Mouse (Mus musculus): Measurements from ENCODE around the gene Mapk14. TPM values are rescaled to one million over a fixed set of nuclear protein-coding genes. Genes with fewer than 3 reads are reported as not detected.

The Mapk14 gene
- total and polyA plus RNA-seq, 3 experiments, result 22.6 to 59.8 (median 27.6) TPM

- Histone ChIP-seq H3K27me3 (replicated peaks) (no peaks in the 10 kb centered on the region), H3K4me3 (replicated peaks in 1 of 3; ENCODE audit: low read depth in 2 of 3, low read length in 2 of 3, poor library complexity in 1 of 3) (no peak overlapping the region), H3K36me3 (replicated peaks in 1 of 2; ENCODE audit: control insufficient read depth in 1 of 2, insufficient read depth in 1 of 2, low read length in 1 of 2) (peaks cover 0 to 31% of the 10 kb centered on the region in 2 experiments), H3K9ac (ENCODE audit: insufficient read depth, low read depth) (no peak overlapping the region), H3K9me3 (replicated peaks; ENCODE audit: low read length) (no peaks in the 10 kb centered on the region), H3K27ac (ENCODE audit: insufficient read depth, low read depth) (no peak overlapping the region), H3K4me2 (ENCODE audit: insufficient read depth, low read depth, poor library complexity, severe bottlenecking) (no peak overlapping the region), H3K4me1 (ENCODE audit: control insufficient read depth in 1 of 2, insufficient read depth in 2 of 2) (peaks cover 21 to 70% of the 10 kb centered on the region in 2 experiments), H3K79me2 (replicated peaks; ENCODE audit: control insufficient read depth, extremely low read depth, insufficient read depth, poor library complexity, severe bottlenecking) (peaks cover 19% of the 10 kb centered on the region)
- dilution Hi-C loops (cut with MboI; ENCODE audit: extremely low pct_ligation_motif_present, extremely low pct_unique_long_range_greater_than_20kb, low sequenced_read_pairs) (no loop called here), in situ Hi-C loops (cut with MboI; ENCODE audit: low pct_ligation_motif_present, low pct_unique_long_range_greater_than_20kb, low sequenced_read_pairs) (no loop called here)
- DNase-seq (ENCODE audit: extremely low read depth), result no peak
- TF ChIP-seq USF2 (conservative IDR thresholded peaks at IDR 0.05; ENCODE audit: low read depth, low read length), result no peak
- no peak for TF ChIP-seq IRF4 (IDR thresholded peaks at IDR 0.05; ENCODE audit: low read depth, low read length)
- TF ChIP-seq NRF1 (IDR thresholded peaks at IDR 0.05; ENCODE audit: low read depth, low read length), result no peak
- no peak for TF ChIP-seq MXI1 (IDR thresholded peaks at IDR 0.05; ENCODE audit: low read depth, low read length)
- TF ChIP-seq UBTF (IDR thresholded peaks at IDR 0.05; ENCODE audit: low read depth, low read length), result no peak
- no peak for TF ChIP-seq ETS1 (conservative IDR thresholded peaks at IDR 0.05; ENCODE audit: low read depth, low read length)
- TF ChIP-seq CHD2 (IDR thresholded peaks at IDR 0.05; ENCODE audit: low read length), result no peak
- no peak for TF ChIP-seq HCFC1 (IDR thresholded peaks at IDR 0.05; ENCODE audit: low read depth, low read length)
- TF ChIP-seq MEF2A (IDR thresholded peaks at IDR 0.05; ENCODE audit: borderline replicate concordance, low read depth, low read length), result no peak
- TF ChIP-seq PAX5 (IDR thresholded peaks at IDR 0.05; ENCODE audit: low read length), result no peak
- TF ChIP-seq RAD21 (IDR thresholded peaks at IDR 0.05; ENCODE audit: low read depth, low read length), result no peak
- TF ChIP-seq SIN3A (IDR thresholded peaks at IDR 0.05; ENCODE audit: low read length), result no peak
- TF ChIP-seq NELFE (IDR thresholded peaks at IDR 0.05; ENCODE audit: low read depth, low read length), result no peak
Observed at GRCm38 (mm10) chr17:28702646-28703045, 11.5 kb downstream of the Mapk14 start.

GRCm38 (mm10) chr17:28706697-28707096 lies 15.6 kb downstream of the Mapk14 start:
- in situ Hi-C loops (cut with MboI; ENCODE audit: low pct_ligation_motif_present, low pct_unique_long_range_greater_than_20kb, low sequenced_read_pairs), result no loop called here
- no peak for DNase-seq (ENCODE audit: extremely low read depth)
- Histone ChIP-seq H3K4me2 (ENCODE audit: insufficient read depth, low read depth, poor library complexity, severe bottlenecking) (no peak overlapping the region), H3K4me3 (replicated peaks in 1 of 3; ENCODE audit: low read depth in 2 of 3, low read length in 2 of 3, poor library complexity in 1 of 3) (no peak overlapping the region), H3K79me2 (replicated peaks; ENCODE audit: control insufficient read depth, extremely low read depth, insufficient read depth, poor library complexity, severe bottlenecking) (peaks cover 4% of the 10 kb centered on the region; the same call in 1 of the 2 replicates), H3K36me3 (replicated peaks in 1 of 2; ENCODE audit: control insufficient read depth in 1 of 2, insufficient read depth in 1 of 2, low read length in 1 of 2) (peaks cover 0 to 24% of the 10 kb centered on the region in 2 experiments), H3K27ac (ENCODE audit: insufficient read depth, low read depth) (no peak overlapping the region), H3K9me3 (replicated peaks; ENCODE audit: low read length) (no peaks in the 10 kb centered on the region), H3K27me3 (replicated peaks) (no peaks in the 10 kb centered on the region), H3K9ac (ENCODE audit: insufficient read depth, low read depth) (no peak overlapping the region), H3K4me1 (ENCODE audit: control insufficient read depth in 1 of 2, insufficient read depth in 2 of 2) (peaks cover 10 to 69% of the 10 kb centered on the region in 2 experiments)
- TF ChIP-seq TBP (conservative IDR thresholded peaks at IDR 0.05; ENCODE audit: low read depth, low read length) (no peak), USF2 (conservative IDR thresholded peaks at IDR 0.05; ENCODE audit: low read depth, low read length) (no peak), KAT2A (IDR thresholded peaks at IDR 0.05; ENCODE audit: insufficient replicate concordance, low read length) (no peak), EP300 (IDR thresholded peaks at IDR 0.05; ENCODE audit: low read length) (no peak), CTCF (conservative IDR thresholded peaks at IDR 0.05 in 1 of 2, IDR thresholded peaks at IDR 0.05 in 1 of 2; ENCODE audit: low read depth in 2 of 2, low read length in 2 of 2) (no peak)
- dilution Hi-C loops (cut with MboI; ENCODE audit: extremely low pct_ligation_motif_present, extremely low pct_unique_long_range_greater_than_20kb, low sequenced_read_pairs), result no loop called here

All from CH12.LX (cell line).